Mouse (Mus musculus) megakaryocyte, embryonic 14.5 days (primary cell): Measurements from ENCODE around the gene Nploc4. TPM values are rescaled to one million over a fixed set of nuclear protein-coding genes. Genes with fewer than 3 reads are reported as not detected.
"Not testable (repeated sequence)": the region's sequence is repeated elsewhere in the genome, so short reads cannot be mapped to it uniquely, and the experiment has no call there.

Experiments
- H3K27me3 ChIP-seq: replicated peaks from 2 replicates; pipeline ENCODE3; 2012; ENCODE audit warnings: inconsistent platforms
- H3K36me3 ChIP-seq: replicated peaks from 2 replicates; pipeline ENCODE3; 2012; ENCODE audit warnings: low read length, inconsistent platforms, mixed read lengths
- H3K4me1 ChIP-seq: 2 replicates; pipeline ENCODE4 v1.6.1; 2012; ENCODE audit warnings: inconsistent platforms
- H3K4me3 ChIP-seq: replicated peaks from 2 replicates; pipeline ENCODE3; 2012; ENCODE audit warnings: moderate library complexity, mild to moderate bottlenecking, inconsistent platforms
- H3K9me3 ChIP-seq: 2 replicates; pipeline ENCODE4 v1.6.1; 2012; ENCODE audit warnings: inconsistent platforms
- FLI1 ChIP-seq: IDR thresholded peaks from 2 replicates; pipeline ENCODE4 v1.6.1; 2012; ENCODE audit warnings: low read length, inconsistent platforms, mixed read lengths
- GATA1 ChIP-seq: IDR thresholded peaks from 3 replicates; pipeline ENCODE4 v1.6.1; 2012; ENCODE audit warnings: mixed read lengths, low read length, inconsistent platforms, borderline replicate concordance
- polyA plus RNA-seq: library from polyadenylated mRNA; stranded (reverse); fragments of >175 nt; gene quantifications from 2 replicates; pipeline ENCODE4 v1.2.3, GENCODE M21; 2012; ENCODE audit warnings: low replicate concordance; ENCODE audit not compliant: insufficient read depth

The Nploc4 gene
- polyA plus RNA-seq, 1 experiment, result 56.7 TPM

- peaks cover 97% of the 10 kb centered on the region for H3K4me1 ChIP-seq
These were observed 82.9 kb downstream of the Nploc4 start for GRCm38 (mm10) chr11:120354304-120355276.

GRCm38 (mm10) chr11:120353500-120354303 lies 83.8 kb downstream of the Nploc4 start:
- H3K36me3 ChIP-seq, result peaks cover 14% of the 10 kb centered on the region
- peaks cover 92% of the 10 kb centered on the region for H3K4me1 ChIP-seq
- no peak for TF ChIP-seq FLI1
- TF ChIP-seq GATA1, result no peak
- H3K27me3 ChIP-seq, result no peaks in the 10 kb centered on the region
- no peaks in the 10 kb centered on the region for H3K9me3 ChIP-seq
- H3K4me3 ChIP-seq, result peak overlapping the region; percentile 90

More at GRCm38 (mm10) chr11:120354304-120355276, 82.9 kb downstream of the Nploc4 start:
- peaks cover 14% of the 10 kb centered on the region for H3K36me3 ChIP-seq
- peaks cover 4% of the 10 kb centered on the region for H3K27me3 ChIP-seq
- H3K9me3 ChIP-seq, result no peaks in the 10 kb centered on the region
- peak overlapping the region; percentile 76 for H3K4me3 ChIP-seq
- no peak for TF ChIP-seq GATA1
- no peak for TF ChIP-seq FLI1

DNA sequence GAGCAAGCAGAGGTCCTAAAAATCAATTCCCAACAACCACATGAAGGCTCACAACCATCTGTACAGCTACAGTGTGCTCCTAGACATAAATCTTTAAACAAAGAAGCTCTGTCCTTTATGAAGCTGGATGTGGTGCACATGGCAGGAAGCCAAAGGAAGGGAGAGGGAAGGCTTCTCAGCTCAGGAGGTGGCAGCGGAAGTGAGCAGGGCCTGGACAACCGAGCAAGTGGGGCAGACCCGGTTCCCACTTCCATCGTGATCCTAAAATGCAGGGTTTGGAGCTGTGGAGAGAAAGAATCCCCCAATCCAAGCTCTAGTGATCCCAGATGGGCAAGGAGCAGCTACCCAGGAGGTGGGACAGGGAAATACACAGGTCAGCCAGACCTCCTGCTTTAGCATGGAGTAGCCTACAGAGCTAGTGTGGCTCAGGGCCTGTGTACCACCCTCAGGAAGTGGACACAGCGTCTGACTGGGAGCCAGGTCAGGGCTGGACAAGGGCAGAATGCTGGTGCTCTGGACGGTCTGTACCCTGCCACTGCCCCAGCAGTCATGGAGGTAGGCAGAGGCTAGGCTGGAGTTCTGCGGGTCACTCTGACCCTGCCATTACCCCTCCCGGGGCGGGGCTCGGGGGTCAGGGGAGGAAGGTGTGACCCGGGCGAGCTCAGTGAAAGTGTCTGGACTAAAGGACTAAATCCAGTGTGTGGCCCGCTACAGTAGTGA lies 84.8 kb downstream of the Nploc4 start:
- no peaks in the 10 kb centered on the region for H3K9me3 ChIP-seq
- peaks cover 19% of the 10 kb centered on the region for H3K36me3 ChIP-seq
- H3K4me3 ChIP-seq, result peak overlapping the region; percentile 90
- peaks cover 82% of the 10 kb centered on the region for H3K4me1 ChIP-seq
- TF ChIP-seq GATA1 (no peak), FLI1 (no peak)
- no peaks in the 10 kb centered on the region for H3K27me3 ChIP-seq

DNA sequence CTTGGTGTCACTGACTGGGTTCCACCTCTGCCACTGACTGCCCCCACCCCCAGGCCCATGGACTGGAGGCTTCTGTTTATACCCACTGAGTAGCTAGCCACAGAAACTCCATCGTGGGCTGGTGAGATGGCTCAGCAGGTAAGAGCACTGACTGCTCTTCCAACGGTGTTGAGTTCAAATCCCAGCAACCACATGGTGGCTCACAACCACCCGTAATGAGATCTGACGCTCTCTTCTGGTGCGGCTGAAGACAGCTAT lies 85.5 kb downstream of the Nploc4 start:
- H3K27me3 ChIP-seq, H3K4me3 ChIP-seq, H3K9me3 ChIP-seq: not testable (repeated sequence)
- Histone ChIP-seq H3K36me3 (peaks cover 25% of the 10 kb centered on the region), H3K4me1 (peaks cover 75% of the 10 kb centered on the region)

DNA sequence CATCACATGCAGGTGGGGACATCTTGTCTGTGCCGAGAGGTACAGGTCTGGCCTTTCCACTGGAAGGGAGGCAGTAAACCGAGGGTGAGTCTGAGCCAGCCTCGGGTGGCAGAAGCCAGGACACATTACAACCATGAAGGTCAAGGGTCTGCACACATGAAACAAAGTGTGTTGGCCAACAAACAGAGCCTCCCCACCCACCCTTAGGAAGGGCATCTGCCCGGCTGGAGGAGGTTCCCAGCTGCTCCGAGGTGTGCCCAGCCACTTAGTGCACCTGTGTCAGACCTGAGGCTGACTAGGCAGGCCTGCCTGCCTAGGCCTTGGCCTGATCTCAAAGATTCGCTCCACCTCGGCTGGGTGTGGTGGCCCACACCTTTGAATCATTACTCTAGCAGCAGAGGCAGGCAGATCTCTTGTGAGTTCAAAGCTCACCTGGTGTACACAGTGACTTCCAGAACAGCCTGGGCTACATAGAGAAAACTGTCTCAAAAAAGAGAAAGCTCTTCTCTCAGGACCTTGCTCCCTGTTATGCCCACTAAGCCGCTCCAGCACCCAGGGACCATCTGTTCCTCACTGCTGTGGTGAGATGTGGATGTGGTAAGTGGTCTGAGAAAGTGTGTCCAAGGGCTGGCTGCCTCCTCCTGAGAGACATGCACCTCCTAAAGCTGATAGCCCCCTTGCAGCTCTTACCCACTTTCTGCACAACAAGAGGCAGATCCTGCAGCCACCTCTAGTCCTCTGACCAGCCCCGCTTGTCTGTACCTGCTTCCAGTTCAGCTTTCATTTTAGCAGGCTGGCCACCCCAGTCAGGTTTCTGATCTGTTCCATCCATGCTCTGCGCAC lies 86.0 kb downstream of the Nploc4 start:
- Histone ChIP-seq H3K27me3 (no peaks in the 10 kb centered on the region), H3K36me3 (peaks cover 28% of the 10 kb centered on the region), H3K4me1 (peaks cover 72% of the 10 kb centered on the region), H3K9me3 (no peaks in the 10 kb centered on the region), H3K4me3 (peak overlapping the region; percentile 72)
- TF ChIP-seq FLI1 (no peak), GATA1 (no peak)

DNA sequence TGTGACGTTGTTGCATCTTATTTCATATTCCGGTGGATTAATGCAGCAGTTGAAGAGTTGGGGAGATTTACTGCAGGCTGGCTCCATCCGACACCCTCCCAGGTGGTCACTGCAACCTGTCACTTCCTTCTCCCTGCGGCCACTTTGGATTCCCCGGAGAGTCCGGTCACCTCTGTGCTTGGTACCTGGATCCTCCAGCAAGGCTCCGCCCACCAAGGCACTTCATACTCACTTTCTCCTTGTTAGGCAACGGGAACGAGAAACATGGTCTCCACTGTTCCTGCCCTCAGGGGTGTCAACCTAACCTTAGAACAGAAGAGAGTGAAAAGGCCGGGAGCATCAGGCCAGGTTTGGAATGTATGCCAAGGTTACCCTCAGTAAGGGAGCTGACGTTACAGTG lies 86.8 kb downstream of the Nploc4 start:
- no peaks in the 10 kb centered on the region for H3K9me3 ChIP-seq
- H3K4me3 ChIP-seq, result peak overlapping the region; percentile 98
- H3K4me1 ChIP-seq, result peaks cover 67% of the 10 kb centered on the region
- H3K36me3 ChIP-seq, result peaks cover 31% of the 10 kb centered on the region
- H3K27me3 ChIP-seq, result no peaks in the 10 kb centered on the region
- TF ChIP-seq GATA1 (no peak), FLI1 (no peak)

GRCm38 (mm10) chr11:120349986-120350702 lies 87.4 kb downstream of the Nploc4 start:
- Histone ChIP-seq H3K36me3 (peaks cover 35% of the 10 kb centered on the region), H3K4me3 (peak overlapping the region; percentile 98), H3K4me1 (peaks cover 65% of the 10 kb centered on the region), H3K27me3 (no peaks in the 10 kb centered on the region), H3K9me3 (no peaks in the 10 kb centered on the region)
- TF ChIP-seq FLI1, result no peak
- TF ChIP-seq GATA1, result no peak

DNA sequence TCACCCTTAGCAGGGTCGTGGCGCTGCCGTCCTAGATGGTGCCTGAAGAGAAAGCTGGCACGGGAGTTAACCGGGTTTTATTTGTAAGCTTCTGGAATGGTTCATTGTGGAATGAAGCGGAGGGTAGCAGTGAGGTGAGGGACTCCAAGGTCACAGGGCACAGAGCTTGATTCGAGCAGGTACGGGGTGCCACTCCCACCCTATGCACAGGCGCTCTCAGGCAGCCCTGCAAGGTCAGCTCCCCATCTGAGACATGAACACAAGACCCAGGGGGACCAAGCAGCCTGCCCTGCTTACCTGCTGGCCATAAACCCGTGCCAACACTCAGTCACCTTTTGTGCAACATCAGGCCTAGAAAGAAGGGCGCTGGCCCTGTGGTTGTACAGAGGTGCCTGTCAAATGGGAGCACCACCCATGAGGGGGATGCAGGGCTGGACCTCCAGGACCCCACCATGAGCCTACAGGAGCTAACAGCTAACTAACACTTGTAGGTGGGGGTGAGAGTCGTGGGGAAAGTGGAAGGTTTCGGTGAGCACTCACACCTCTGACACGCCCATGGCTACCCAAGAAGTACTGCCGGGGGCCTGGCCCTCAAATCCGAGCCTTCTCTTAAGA lies 88.0 kb downstream of the Nploc4 start:
- TF ChIP-seq FLI1, result no peak
- no peak for TF ChIP-seq GATA1
- H3K9me3 ChIP-seq, result no peaks in the 10 kb centered on the region
- peak overlapping the region; percentile 98 for H3K4me3 ChIP-seq
- H3K4me1 ChIP-seq, result peaks cover 61% of the 10 kb centered on the region
- H3K36me3 ChIP-seq, result peaks cover 41% of the 10 kb centered on the region
- no peaks in the 10 kb centered on the region for H3K27me3 ChIP-seq
